Mouse (Mus musculus): ENCODE measurements around the gene Hoxb2. TPM values are rescaled to one million over a fixed set of nuclear protein-coding genes. Genes with fewer than 3 reads are reported as not detected.

Hoxb2 gene
- polyA plus RNA-seq, 1 experiment from 2014 or later, result 4.0 TPM

DNA sequence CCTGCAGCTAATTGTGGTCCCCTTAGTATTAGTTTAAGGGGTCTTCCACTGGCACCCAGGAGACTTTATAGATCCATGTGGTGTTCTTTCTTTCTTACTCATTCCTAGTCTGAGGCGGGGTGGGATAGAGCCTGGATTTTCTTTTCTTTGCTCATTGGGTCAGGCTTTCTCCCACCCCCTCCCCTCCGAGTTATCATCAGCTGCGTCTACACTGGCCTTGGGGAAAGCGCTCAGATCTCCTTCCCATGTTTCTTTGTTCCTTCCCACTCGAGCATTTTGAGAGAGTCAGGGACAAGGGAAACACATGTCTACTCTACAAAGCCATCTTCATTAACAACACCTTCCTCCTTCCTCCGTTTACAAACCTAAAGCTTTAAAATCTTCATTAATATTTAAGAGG lies 13.3 kb upstream of the Hoxb2 start:
- H3K9me3 ChIP-seq (replicated peaks), result no peaks in the 10 kb centered on the region
- 18% methylated on average over 6 of the region's 6 CpGs for WGBS
- H3K9ac ChIP-seq, result no peak overlapping the region
- peaks cover 16% of the 10 kb centered on the region for H3K4me1 ChIP-seq (replicated peaks)
- peaks cover 100% of the 10 kb centered on the region for H3K27me3 ChIP-seq (replicated peaks)
- no peak for ATAC-seq (ENCODE audit: insufficient number of reproducible peaks, low FRiP score)
- no peak overlapping the region for H3K27ac ChIP-seq (ENCODE audit: poor library complexity, severe bottlenecking)
- no peak overlapping the region for H3K4me2 ChIP-seq
- H3K4me3 ChIP-seq, result no peak overlapping the region
- no peaks in the 10 kb centered on the region for H3K36me3 ChIP-seq

DNA sequence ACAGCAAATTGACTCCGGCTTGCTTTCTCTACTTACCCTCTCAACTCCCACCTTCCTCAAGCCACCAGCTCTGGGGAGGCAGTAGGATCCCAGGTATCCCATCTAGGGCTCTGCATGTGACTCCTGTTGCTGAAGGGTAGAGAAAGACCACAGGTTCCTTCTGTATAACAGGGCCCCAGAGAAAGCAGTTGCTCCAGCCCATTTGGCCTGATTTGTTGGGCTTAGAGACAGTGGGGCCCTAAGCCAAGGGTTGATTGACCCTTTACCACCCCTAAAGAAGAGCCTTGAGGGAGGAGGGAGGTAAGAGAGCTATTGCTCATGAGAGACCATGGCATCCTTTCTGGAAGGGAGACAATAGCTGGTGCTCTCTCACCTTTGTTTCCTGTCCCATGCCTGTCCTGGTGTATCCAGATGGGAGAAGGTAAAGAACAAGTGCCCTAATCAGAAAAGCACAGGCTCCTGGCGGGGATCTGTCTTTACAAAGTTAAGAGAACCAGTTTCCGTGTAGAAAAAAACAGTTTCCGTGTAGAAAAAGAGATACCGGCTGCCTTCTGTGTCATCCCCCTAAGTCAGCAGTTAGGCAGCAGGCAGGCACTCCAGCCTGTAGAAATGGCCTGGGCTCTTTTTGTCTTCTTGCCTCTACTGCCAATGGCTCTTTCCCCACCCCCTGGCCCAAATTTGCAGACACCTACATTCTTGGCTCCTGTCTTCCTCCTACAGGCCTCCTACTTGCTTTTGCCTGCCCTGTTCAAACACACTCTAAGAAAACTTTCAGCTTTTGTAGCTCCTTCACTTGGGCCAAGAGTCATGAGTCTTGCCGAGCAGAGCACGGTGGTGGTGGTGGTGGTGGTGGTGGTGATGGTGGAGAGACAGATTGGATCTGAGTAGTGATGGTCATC lies 11.1 kb upstream of the Hoxb2 start:
- H3K9me3 ChIP-seq (replicated peaks), result no peaks in the 10 kb centered on the region
- H3K9ac ChIP-seq, result no peak overlapping the region
- peaks cover 12% of the 10 kb centered on the region for H3K4me1 ChIP-seq (replicated peaks)
- H3K27ac ChIP-seq (ENCODE audit: poor library complexity, severe bottlenecking), result no peak overlapping the region
- no peak for ATAC-seq (ENCODE audit: insufficient number of reproducible peaks, low FRiP score)
- H3K36me3 ChIP-seq, result no peaks in the 10 kb centered on the region
- H3K4me2 ChIP-seq, result no peak overlapping the region
- H3K4me3 ChIP-seq, result no peak overlapping the region
- WGBS, result 36% methylated on average over 7 of the region's 7 CpGs
- H3K27me3 ChIP-seq (replicated peaks), result peaks cover 100% of the 10 kb centered on the region

DNA sequence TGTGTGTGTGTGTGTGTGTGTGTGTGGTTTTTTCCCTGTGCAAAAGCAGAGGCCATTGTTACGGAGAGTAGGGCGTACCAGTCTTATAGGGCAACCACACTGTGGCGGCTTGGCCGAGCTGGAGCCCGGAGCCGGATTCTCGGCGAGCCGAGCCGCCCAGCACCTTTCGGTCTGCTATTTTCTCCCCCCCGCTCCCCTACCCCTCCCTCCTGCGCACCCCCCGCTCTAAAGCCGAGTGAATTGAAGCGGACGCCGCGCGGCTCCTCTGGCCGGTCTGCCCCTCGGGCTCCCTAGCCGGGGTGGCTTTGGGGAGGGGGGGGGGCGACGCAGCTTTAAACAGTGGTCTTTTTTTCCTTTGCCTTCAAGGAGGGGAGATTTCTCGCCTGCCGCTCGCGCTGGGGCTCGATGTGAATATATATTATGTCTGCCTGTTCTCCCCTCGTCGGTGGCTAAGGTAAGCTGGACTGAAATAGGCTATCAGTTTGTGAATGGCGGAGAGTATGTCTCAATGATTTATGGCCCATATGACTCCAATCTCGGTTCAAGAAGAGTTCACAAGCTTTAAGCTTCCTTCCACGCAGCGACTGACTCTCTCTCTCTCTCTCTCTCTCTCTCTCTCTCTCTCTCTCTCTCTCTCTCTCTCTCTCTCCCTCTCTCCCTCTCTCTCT lies 9.5 kb upstream of the Hoxb2 start:
- peak overlapping the region; percentile 44 for H3K4me3 ChIP-seq
- H3K9me3 ChIP-seq (replicated peaks), result no peaks in the 10 kb centered on the region
- no peaks in the 10 kb centered on the region for H3K36me3 ChIP-seq
- ATAC-seq (ENCODE audit: insufficient number of reproducible peaks, low FRiP score), result no peak
- peak overlapping the region; percentile 14; the same call in 1 of the 2 replicates for H3K27ac ChIP-seq (ENCODE audit: poor library complexity, severe bottlenecking)
- H3K9ac ChIP-seq, result 0 out of 2 replicates have a peak overlapping the region, but pooled peaks have one; percentile 44
- peak overlapping the region; percentile 63 for H3K4me2 ChIP-seq
- WGBS, result 1% methylated on average over 30 of the region's 36 CpGs
- peaks cover 19% of the 10 kb centered on the region for H3K4me1 ChIP-seq (replicated peaks)
- H3K27me3 ChIP-seq (replicated peaks), result peaks cover 100% of the 10 kb centered on the region

DNA sequence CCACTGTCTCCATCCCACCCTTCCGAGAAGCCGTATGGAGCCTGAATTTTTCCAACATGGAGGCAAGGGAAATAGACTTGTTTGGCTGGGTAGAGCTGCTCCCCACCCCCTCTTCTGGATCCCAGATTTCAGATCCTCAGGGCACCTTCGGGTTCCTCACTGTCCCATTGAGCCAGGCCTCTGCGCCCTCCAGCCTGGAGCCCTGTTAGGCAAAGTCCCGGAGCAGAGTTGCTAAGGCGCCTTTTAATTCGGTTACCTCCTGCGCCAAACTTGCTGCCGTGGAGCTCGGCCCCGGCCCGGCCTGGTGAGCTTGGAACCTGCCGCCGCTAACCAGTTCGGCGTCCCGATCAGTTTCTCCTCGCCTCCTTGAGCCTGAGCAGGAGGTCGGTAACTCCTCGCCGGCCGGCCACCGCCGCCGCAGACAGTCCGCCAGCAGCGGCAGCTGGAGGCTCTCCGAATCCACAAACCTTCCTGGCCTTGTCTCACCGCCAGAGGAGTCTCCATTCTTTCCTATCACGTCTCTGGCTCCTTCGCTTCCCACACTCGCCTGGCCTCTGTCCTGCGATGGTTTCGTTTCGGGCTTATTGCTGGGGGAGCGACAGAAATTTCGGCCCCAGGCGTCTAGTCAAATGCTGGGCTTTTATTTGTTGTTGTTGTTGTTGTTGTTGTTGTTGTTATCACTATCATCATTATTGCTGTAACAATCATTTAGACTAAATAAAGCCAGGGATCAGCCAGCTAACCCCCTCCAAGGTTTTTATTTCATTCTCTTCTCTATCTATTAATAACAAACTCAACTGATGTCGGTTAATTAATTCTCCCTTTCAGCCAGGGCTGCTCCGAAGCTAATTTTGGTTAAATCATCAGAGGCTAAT lies 8.4 kb upstream of the Hoxb2 start:
- peak overlapping the region; percentile 30 for H3K27ac ChIP-seq (ENCODE audit: poor library complexity, severe bottlenecking)
- H3K36me3 ChIP-seq, result no peaks in the 10 kb centered on the region
- WGBS, result 1% methylated on average over 40 of the region's 40 CpGs
- peak overlapping the region; percentile 44 for H3K4me3 ChIP-seq
- H3K9me3 ChIP-seq (replicated peaks), result no peaks in the 10 kb centered on the region
- H3K4me1 ChIP-seq (replicated peaks), result peaks cover 24% of the 10 kb centered on the region
- peak overlapping the region; percentile 63 for H3K4me2 ChIP-seq
- ATAC-seq (ENCODE audit: insufficient number of reproducible peaks, low FRiP score), result no peak
- H3K27me3 ChIP-seq (replicated peaks), result peaks cover 100% of the 10 kb centered on the region
- H3K9ac ChIP-seq, result peak overlapping the region; percentile 43

DNA sequence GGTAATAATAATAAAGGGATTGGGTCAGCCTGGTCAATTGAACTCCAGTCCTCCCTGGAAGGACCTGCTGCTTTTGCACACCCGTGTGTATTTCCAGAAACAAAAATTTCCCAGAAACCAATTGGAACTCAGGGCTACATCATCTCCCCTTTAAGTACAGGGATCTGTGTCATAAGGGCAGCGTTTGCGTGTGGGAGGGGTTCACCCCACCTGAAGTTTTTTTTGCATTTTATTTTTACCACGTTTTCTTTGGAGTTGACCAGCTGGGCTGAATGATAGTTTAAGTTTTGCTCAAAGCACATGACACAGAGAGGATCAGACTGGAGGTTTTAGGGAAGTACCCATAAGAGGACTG lies 7.8 kb upstream of the Hoxb2 start:
- no peaks in the 10 kb centered on the region for H3K9me3 ChIP-seq (replicated peaks)
- H3K4me3 ChIP-seq, result no peak overlapping the region
- H3K27ac ChIP-seq (ENCODE audit: poor library complexity, severe bottlenecking), result no peak overlapping the region
- no peak overlapping the region for H3K4me2 ChIP-seq
- no peak for ATAC-seq (ENCODE audit: insufficient number of reproducible peaks, low FRiP score)
- H3K27me3 ChIP-seq (replicated peaks), result peaks cover 97% of the 10 kb centered on the region
- peaks cover 24% of the 10 kb centered on the region for H3K4me1 ChIP-seq (replicated peaks)
- WGBS, result 20% methylated on average over 4 of the region's 4 CpGs
- H3K9ac ChIP-seq, result no peak overlapping the region
- H3K36me3 ChIP-seq, result no peaks in the 10 kb centered on the region

DNA sequence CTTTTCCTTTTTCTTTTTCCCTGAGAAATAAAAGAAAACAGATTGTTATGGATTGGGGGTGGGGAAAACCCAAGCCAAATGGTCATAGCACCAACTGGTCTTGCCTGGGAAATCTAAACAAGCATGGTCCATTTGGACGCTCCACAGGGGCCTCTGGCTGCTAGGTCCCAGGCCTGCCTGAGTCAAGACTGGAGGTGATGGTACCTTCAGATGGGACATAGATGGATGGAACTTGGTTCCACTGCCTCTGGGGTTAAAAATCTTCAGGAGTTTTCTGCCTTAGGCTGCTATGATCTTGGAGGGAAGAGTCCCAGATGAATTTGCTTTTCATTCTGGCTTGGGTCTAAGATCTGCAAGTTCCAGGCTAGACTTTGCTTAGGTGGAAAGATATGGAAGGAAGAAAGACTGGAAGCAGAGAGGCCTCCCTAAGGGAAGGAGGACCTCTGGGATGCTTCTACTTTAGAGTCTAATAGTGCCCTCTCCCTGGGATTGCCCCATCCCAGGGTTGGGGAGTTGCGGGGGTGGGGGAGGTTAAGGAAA lies 7.0 kb upstream of the Hoxb2 start:
- Histone ChIP-seq H3K4me1 (replicated peaks) (peaks cover 24% of the 10 kb centered on the region), H3K27me3 (replicated peaks) (peaks cover 96% of the 10 kb centered on the region), H3K4me3 (no peak overlapping the region), H3K27ac (ENCODE audit: poor library complexity, severe bottlenecking) (no peak overlapping the region), H3K4me2 (no peak overlapping the region), H3K9ac (no peak overlapping the region), H3K9me3 (replicated peaks) (no peaks in the 10 kb centered on the region), H3K36me3 (no peaks in the 10 kb centered on the region)
- WGBS, result 56% methylated on average over 2 of the region's 2 CpGs
- ATAC-seq (ENCODE audit: insufficient number of reproducible peaks, low FRiP score), result no peak

DNA sequence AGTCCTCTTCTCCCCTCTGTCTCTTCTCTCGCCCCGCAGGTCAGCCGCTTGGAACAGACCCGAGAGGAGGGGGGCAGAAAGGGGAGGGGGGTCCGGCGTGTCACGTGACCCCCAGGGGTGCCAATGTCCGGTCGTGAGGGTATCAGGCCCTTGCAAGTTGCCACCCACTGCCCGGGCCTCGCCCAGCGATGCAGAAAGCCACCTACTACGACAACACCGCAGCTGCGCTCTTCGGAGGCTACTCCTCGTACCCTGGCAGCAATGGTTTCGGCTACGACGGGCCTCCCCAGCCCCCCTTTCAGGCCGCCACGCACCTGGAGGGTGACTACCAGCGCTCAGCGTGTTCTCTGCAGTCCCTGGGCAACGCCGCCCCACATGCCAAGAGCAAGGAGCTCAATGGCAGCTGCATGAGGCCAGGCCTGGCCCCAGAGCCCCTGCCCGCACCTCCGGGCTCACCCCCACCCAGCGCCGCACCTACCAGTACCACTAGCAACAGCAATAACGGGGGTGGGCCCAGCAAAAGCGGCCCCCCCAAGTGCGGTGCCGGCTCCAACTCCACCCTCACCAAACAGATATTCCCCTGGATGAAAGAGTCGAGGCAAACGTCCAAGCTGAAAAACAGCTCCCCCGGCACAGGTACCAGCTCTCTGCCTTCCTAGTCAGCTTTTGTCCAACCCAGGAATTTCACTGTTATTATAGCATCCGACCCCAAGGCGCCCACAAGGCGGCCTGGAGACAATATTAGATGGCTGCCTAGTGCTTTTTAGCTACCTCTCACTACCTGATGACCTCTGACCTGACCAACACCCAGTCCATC lies 6.1 kb upstream of the Hoxb2 start:
- Histone ChIP-seq H3K36me3 (no peaks in the 10 kb centered on the region), H3K9me3 (replicated peaks) (no peaks in the 10 kb centered on the region), H3K4me3 (0 out of 2 replicates have a peak overlapping the region, but pooled peaks have one; percentile 48), H3K27ac (ENCODE audit: poor library complexity, severe bottlenecking) (no peak overlapping the region), H3K27me3 (replicated peaks) (peaks cover 96% of the 10 kb centered on the region), H3K9ac (no peak overlapping the region), H3K4me1 (replicated peaks) (peaks cover 24% of the 10 kb centered on the region), H3K4me2 (peak overlapping the region; percentile 30)
- ATAC-seq (ENCODE audit: insufficient number of reproducible peaks, low FRiP score), result no peak
- 12% methylated on average over 37 of the region's 40 CpGs for WGBS

DNA sequence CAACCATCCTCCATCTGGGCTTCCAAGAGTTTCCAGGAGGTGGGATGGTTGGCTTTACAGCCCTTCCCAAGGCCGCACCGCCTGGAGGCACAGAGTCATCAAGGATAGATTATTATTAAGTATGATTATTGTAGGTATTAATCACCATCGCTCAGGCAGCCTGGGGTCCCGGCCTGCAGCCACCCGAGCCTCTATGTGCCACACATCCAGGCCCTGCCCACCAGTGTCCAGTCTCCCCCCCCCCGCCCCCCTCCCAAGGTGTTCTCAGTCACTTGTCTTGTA lies 5.5 kb upstream of the Hoxb2 start:
- Histone ChIP-seq H3K27ac (ENCODE audit: poor library complexity, severe bottlenecking) (no peak overlapping the region), H3K9me3 (replicated peaks) (no peaks in the 10 kb centered on the region), H3K9ac (no peak overlapping the region), H3K36me3 (no peaks in the 10 kb centered on the region), H3K4me3 (peak overlapping the region; percentile 48; the same call in 1 of the 2 replicates), H3K4me1 (replicated peaks) (peaks cover 27% of the 10 kb centered on the region), H3K27me3 (replicated peaks) (peaks cover 96% of the 10 kb centered on the region), H3K4me2 (peak overlapping the region; percentile 68)
- ATAC-seq (ENCODE audit: insufficient number of reproducible peaks, low FRiP score), result no peak
- 24% methylated on average over 6 of the region's 6 CpGs for WGBS

DNA sequence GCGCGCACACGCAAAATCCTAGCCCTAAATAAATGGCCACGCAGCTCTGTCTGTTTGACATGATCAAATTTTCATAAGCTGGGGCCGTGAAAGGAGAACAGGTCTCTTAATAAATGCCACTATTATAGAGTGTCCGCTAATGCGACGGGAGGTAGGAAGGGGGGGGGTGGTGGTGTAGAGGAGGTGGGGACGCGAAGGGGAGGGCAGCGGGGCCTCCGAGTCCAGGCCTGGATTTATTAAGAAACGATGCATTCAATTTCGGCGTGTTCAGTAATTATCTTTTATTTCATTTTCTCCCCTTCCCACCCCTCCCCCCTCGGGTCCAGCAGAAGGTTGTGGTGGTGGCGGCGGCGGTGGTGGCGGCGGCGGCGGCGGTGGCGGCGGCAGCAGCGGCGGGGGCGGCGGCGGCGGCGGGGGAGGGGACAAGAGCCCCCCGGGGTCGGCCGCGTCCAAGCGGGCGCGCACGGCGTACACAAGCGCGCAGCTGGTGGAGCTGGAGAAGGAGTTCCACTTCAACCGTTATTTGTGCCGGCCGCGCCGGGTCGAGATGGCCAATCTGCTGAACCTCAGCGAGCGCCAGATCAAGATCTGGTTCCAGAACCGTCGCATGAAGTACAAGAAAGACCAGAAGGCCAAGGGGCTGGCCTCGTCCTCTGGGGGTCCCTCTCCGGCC lies 5.0 kb upstream of the Hoxb2 start:
- H3K36me3 ChIP-seq, result no peaks in the 10 kb centered on the region
- 4% methylated on average over 42 of the region's 56 CpGs for WGBS
- H3K4me1 ChIP-seq (replicated peaks), result peaks cover 28% of the 10 kb centered on the region
- peak overlapping the region; percentile 48 for H3K4me3 ChIP-seq
- H3K27me3 ChIP-seq (replicated peaks), result peaks cover 95% of the 10 kb centered on the region
- no peak for ATAC-seq (ENCODE audit: insufficient number of reproducible peaks, low FRiP score)
- H3K9ac ChIP-seq, result peak overlapping the region; percentile 50
- H3K4me2 ChIP-seq, result peak overlapping the region; percentile 68
- no peaks in the 10 kb centered on the region for H3K9me3 ChIP-seq (replicated peaks)
- H3K27ac ChIP-seq (ENCODE audit: poor library complexity, severe bottlenecking), result no peak overlapping the region

Measured in heart, embryonic 12.5 days (tissue).